In genomic region chr1:91043191-91043590, GRCm38 (mm10) we compare ENCODE assay signal across 11 mouse cellular contexts. TPM values are rescaled to one million over a fixed set of nuclear protein-coding genes. Genes with fewer than 3 reads are reported as not detected.
DNase-seq lines count a peak whose midpoint lies in the region; ATAC-seq and TF ChIP-seq lines count a peak whose summit lies in the region.
"Had no signal": no experiment of that assay in that cellular context is flagged by ENCODE, and none has a peak within 500 bp of the region (broad histone marks: within the 10 kb centered on the region; RNA-seq: fewer than 3 reads in every experiment).

No protein-coding gene starts in this region.

- TF ChIP-seq EP300 in liver, embryonic 14.5 days (IDR thresholded peaks at IDR 0.05; ENCODE audit: low read depth): no peak

- no peak overlapping the region for H3K4me2 ChIP-seq in forebrain, embryonic 14.5 days (ENCODE audit: low read length)
- H3K4me2 ChIP-seq in forebrain, embryonic 12.5 days: no peak overlapping the region
- no peak overlapping the region for H3K4me2 ChIP-seq in liver, embryonic 14.5 days (ENCODE audit: low read depth)
- H3K4me2 ChIP-seq: midbrain, embryonic 12.5 days had no signal

- no peak for TF ChIP-seq CTCF in bone marrow, adult 2 months (IDR thresholded peaks at IDR 0.05; ENCODE audit: control insufficient read depth, insufficient read depth, low read length)
- no peak for TF ChIP-seq CTCF in liver, embryonic 14.5 days (IDR thresholded peaks at IDR 0.05; ENCODE audit: low read depth)

- H3K4me1 ChIP-seq in forebrain, embryonic 14.5 days (ENCODE audit: control insufficient read depth, insufficient read depth, low read length): peaks cover 6% of the 10 kb centered on the region; the same call in 1 of the 2 replicates
- H3K4me1 ChIP-seq in forebrain, embryonic 12.5 days: peaks cover 8% of the 10 kb centered on the region
- H3K4me1 ChIP-seq in bone marrow, adult 2 months (ENCODE audit: control insufficient read depth, insufficient read depth, low read length): peaks cover 6% of the 10 kb centered on the region
- peaks cover 0 to 12% of the 10 kb centered on the region in 2 experiments; a peak in 3 of 4 replicates for H3K4me1 ChIP-seq in liver, embryonic 14.5 days (replicated peaks; ENCODE audit: control insufficient read depth in 2 of 2, insufficient read depth in 2 of 2, low read length in 1 of 2)

- no peak for ATAC-seq in forebrain, embryonic 14.5 days
- ATAC-seq in forebrain, embryonic 12.5 days (ENCODE audit: low FRiP score): no peak
- ATAC-seq in liver, embryonic 14.5 days (ENCODE audit: insufficient read depth): peak; percentile 37; the same call in 1 of the 2 replicates

- no peak overlapping the region for H3K27ac ChIP-seq in forebrain, embryonic 14.5 days (ENCODE audit: low read depth, low read length)
- H3K27ac ChIP-seq in forebrain, embryonic 12.5 days: no peak overlapping the region
- peak overlapping the region; percentile 16; the same call in 1 of the 2 replicates for H3K27ac ChIP-seq in bone marrow, adult 2 months (ENCODE audit: control insufficient read depth, insufficient read depth, low read depth, low read length, poor library complexity)
- no peak overlapping the region for H3K27ac ChIP-seq in liver, embryonic 14.5 days
- H3K27ac ChIP-seq: midbrain, embryonic 12.5 days had no signal

- H3K9ac ChIP-seq in forebrain, embryonic 14.5 days (ENCODE audit: low read length): no peak overlapping the region
- no peak overlapping the region for H3K9ac ChIP-seq in forebrain, embryonic 12.5 days
- H3K9ac ChIP-seq in liver, embryonic 14.5 days (replicated peaks): no peak overlapping the region
- H3K9ac ChIP-seq: midbrain, embryonic 12.5 days had no signal

- no peaks in the 10 kb centered on the region for H3K9me3 ChIP-seq in forebrain, embryonic 14.5 days (replicated peaks; ENCODE audit: control insufficient read depth, low read length)
- H3K9me3 ChIP-seq in forebrain, embryonic 12.5 days: no peaks in the 10 kb centered on the region
- H3K9me3 ChIP-seq in liver, embryonic 14.5 days (ENCODE audit: control insufficient read depth, low read length): no peaks in the 10 kb centered on the region
- H3K9me3 ChIP-seq: midbrain, embryonic 12.5 days had no signal

- peak; percentile 34 for DNase-seq in forebrain, embryonic 14.5 days (ENCODE audit: low spot score)
- DNase-seq in layer of hippocampus, postnatal 10 days (ENCODE audit: low spot score in 2 of 2): peak; percentile 43 to 50
- no peak for DNase-seq in layer of hippocampus, postnatal 36 days
- DNase-seq in liver, embryonic 14.5 days (ENCODE audit: low read depth in 3 of 3, low spot score in 3 of 3): no peak
- DNase-seq in left cerebral cortex, postnatal 25 days (ENCODE audit: low spot score in 2 of 2): no peak
- DNase-seq in cerebellum, postnatal 25 days: no peak
- DNase-seq: cerebellum, adult 11 months; thymus, postnatal 36 days had no signal

- H3K4me3 ChIP-seq in forebrain, embryonic 14.5 days (ENCODE audit: low read depth, low read length): no peak overlapping the region
- H3K4me3 ChIP-seq in forebrain, embryonic 12.5 days (replicated peaks): no peak overlapping the region
- no peak overlapping the region for H3K4me3 ChIP-seq in bone marrow, adult 2 months (replicated peaks; ENCODE audit: control insufficient read depth, low read depth, low read length)
- H3K4me3 ChIP-seq in liver, embryonic 14.5 days (ENCODE audit: insufficient read depth in 1 of 2, low read depth in 2 of 2, low read length in 2 of 2): no peak overlapping the region
- H3K4me3 ChIP-seq: midbrain, embryonic 12.5 days had no signal

- H3K27me3 ChIP-seq in forebrain, embryonic 14.5 days (replicated peaks; ENCODE audit: control insufficient read depth, insufficient read depth, low read length): no peaks in the 10 kb centered on the region
- H3K27me3 ChIP-seq in forebrain, embryonic 12.5 days: no peaks in the 10 kb centered on the region
- no peaks in the 10 kb centered on the region for H3K27me3 ChIP-seq in liver, embryonic 14.5 days (ENCODE audit: control insufficient read depth, insufficient read depth, low read length)
- H3K27me3 ChIP-seq: midbrain, embryonic 12.5 days had no signal

- TF ChIP-seq POLR2A in bone marrow, adult 2 months (IDR thresholded peaks at IDR 0.05; ENCODE audit: borderline replicate concordance, control insufficient read depth, low read depth, low read length): no peak

- WGBS in forebrain, embryonic 14.5 days: 65% methylated on average over 5 of the region's 5 CpGs
- WGBS in forebrain, embryonic 12.5 days: 70% methylated on average over 5 of the region's 5 CpGs
- 34% methylated on average over 5 of the region's 5 CpGs for WGBS in bone marrow, adult 2 months
- WGBS in liver, embryonic 14.5 days (ENCODE audit: insufficient replicate concordance): 46% methylated on average over 5 of the region's 5 CpGs

- intact Hi-C loops in left cerebral cortex, postnatal 25 days (cut with DNase I): no loop called here

- no peaks in the 10 kb centered on the region for H3K36me3 ChIP-seq in forebrain, embryonic 14.5 days (ENCODE audit: control insufficient read depth, insufficient read depth, low read length)
- no peaks in the 10 kb centered on the region for H3K36me3 ChIP-seq in forebrain, embryonic 12.5 days (replicated peaks)
- H3K36me3 ChIP-seq in liver, embryonic 14.5 days (replicated peaks; ENCODE audit: control insufficient read depth, insufficient read depth, low read depth): no peaks in the 10 kb centered on the region
- H3K36me3 ChIP-seq: midbrain, embryonic 12.5 days had no signal

RNA-seq across cellular contexts. Expression of gene Lrrfip1, which starts 44.7 kb away (rescaled TPM):
- polyA plus RNA-seq in forebrain, embryonic 14.5 days (2014; fragmentation: Nextera tagmentation; extraction: Ambion mirVana): 27.2 and 35.6 TPM in 2 replicates
- polyA plus RNA-seq in forebrain, embryonic 12.5 days (2016; fragmentation: Nextera tagmentation; extraction: Ambion mirVana): 19.6 and 19.9 TPM in 2 replicates
- total RNA-seq in layer of hippocampus, postnatal 10 days (2021): 10 to 100 TPM; 73.9 to 88.3 TPM
- 10 to 100 TPM; 75.3 to 80.9 TPM for total RNA-seq in layer of hippocampus, postnatal 36 days (2021)
- 30.9 and 51.9 TPM in 2 replicates for polyA plus RNA-seq in bone marrow, adult 2 months (2011; ENCODE audit: insufficient read depth, insufficient read length, low replicate concordance, missing spikeins)
- 4.6 and 9.4 TPM in 2 replicates for polyA plus RNA-seq in liver, embryonic 14.5 days (2012; rRNA removed)
- 10.0 and 12.5 TPM in 2 replicates for polyA plus RNA-seq in liver, embryonic 14.5 days (2014; fragmentation: Nextera tagmentation; extraction: Ambion mirVana)
- total RNA-seq in left cerebral cortex, postnatal 25 days (2021): 10 to 100 TPM; 66.9 to 68.0 TPM

Comparison
In these comparisons a context has a peak if more than half of its experiments do, and no peak if none do; other contexts are left out.
1. DNase-seq: peak in forebrain, embryonic 14.5 days (single experiment) and layer of hippocampus, postnatal 10 days (2 of 2); none in layer of hippocampus, postnatal 36 days (0 of 2), liver, embryonic 14.5 days (0 of 3), left cerebral cortex, postnatal 25 days (0 of 2) and cerebellum, postnatal 25 days (0 of 2).